Mouse (Mus musculus) neural tube, embryonic 12.5 days (tissue): ENCODE results near the gene Gm20388. TPM values are rescaled to one million over a fixed set of nuclear protein-coding genes. Genes with fewer than 3 reads are reported as not detected.

Experiments used
- ATAC-seq: fragments of 200-750 bp; cut with Nextera tagmentation; 2 replicates; pipeline ENCODE4 v1.8.0; 2017; ENCODE audit warnings: low read depth, mild to moderate bottlenecking, moderate TSS enrichment, moderate library complexity; ENCODE audit not compliant: low FRiP score
- H3K27ac ChIP-seq: fragments of 300-500 bp; sonication (generic); 2 replicates; pipeline ENCODE4 v1.5.1; 2016
- H3K27me3 ChIP-seq: fragments of 300-500 bp; sonication (generic); replicated peaks from 2 replicates; pipeline ENCODE4 v1.6.1; 2016; ENCODE audit warnings: mild to moderate bottlenecking
- H3K36me3 ChIP-seq: fragments of 300-500 bp; sonication (generic); 2 replicates; pipeline ENCODE4 v1.6.1; 2016; ENCODE audit warnings: mild to moderate bottlenecking
- H3K4me1 ChIP-seq: fragments of 300-500 bp; sonication (generic); 2 replicates; pipeline ENCODE4 v1.6.1; 2016
- H3K4me2 ChIP-seq: fragments of 300-500 bp; sonication (generic); replicated peaks from 2 replicates; pipeline ENCODE4 v1.6.1; 2016; ENCODE audit warnings: mild to moderate bottlenecking
- H3K4me3 ChIP-seq: fragments of 300-500 bp; sonication (generic); 2 replicates; pipeline ENCODE4 v1.5.1; 2016
- H3K9ac ChIP-seq: fragments of 300-500 bp; sonication (generic); 2 replicates; pipeline ENCODE4 v1.6.1; 2016; ENCODE audit warnings: mild to moderate bottlenecking
- H3K9me3 ChIP-seq: fragments of 300-500 bp; sonication (generic); 2 replicates; pipeline ENCODE4 v1.6.1; 2016; ENCODE audit warnings: mild to moderate bottlenecking
- WGBS: fragments of 180-500 bp; shearing (Covaris S2); methylation state at CpG from one replicate; pipeline ENCODE4 v1.1.7; 2016; 5-methylcytosine and 5-hydroxymethylcytosine counted together
- polyA plus RNA-seq: library from polyadenylated mRNA; unstranded; fragments of >200 nt; fragmentation: Nextera tagmentation; extraction: Ambion mirVana; gene quantifications from 2 replicates; pipeline ENCODE4 v1.2.1, GENCODE M21; 2016

Gene Gm20388
- polyA plus RNA-seq, 1 experiment from 2014 or later = not detected

DNA sequence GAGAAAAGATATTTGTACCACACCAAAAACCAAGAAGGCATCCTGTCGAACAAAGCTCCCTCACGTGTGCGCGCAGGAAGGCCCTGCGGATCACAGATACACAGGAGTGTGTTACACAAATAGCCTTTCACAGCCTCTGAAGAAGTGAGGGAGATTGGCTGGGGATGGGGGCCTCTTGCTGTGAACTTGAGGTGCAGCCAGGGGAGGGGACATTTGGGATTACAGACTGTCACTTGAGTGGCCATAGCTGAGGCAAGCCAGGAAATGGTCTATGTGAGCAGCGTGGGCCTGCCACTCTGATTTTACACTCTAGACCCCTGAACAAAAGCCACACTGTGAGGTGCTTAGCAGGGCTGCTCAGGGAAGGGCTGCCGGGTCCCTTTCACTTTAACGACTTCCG is 1601.1 kb downstream of the Gm20388 start:
- no peak overlapping the region for H3K4me3 ChIP-seq
- no peaks in the 10 kb centered on the region for H3K36me3 ChIP-seq
- 55% methylated on average over 9 of the region's 9 CpGs for WGBS
- ATAC-seq = no peak
- peaks cover 26% of the 10 kb centered on the region for H3K27me3 ChIP-seq
- H3K9ac ChIP-seq = no peak overlapping the region
- no peaks in the 10 kb centered on the region for H3K9me3 ChIP-seq
- H3K27ac ChIP-seq = no peak overlapping the region
- no peak overlapping the region for H3K4me2 ChIP-seq
- H3K4me1 ChIP-seq = no peaks in the 10 kb centered on the region

DNA sequence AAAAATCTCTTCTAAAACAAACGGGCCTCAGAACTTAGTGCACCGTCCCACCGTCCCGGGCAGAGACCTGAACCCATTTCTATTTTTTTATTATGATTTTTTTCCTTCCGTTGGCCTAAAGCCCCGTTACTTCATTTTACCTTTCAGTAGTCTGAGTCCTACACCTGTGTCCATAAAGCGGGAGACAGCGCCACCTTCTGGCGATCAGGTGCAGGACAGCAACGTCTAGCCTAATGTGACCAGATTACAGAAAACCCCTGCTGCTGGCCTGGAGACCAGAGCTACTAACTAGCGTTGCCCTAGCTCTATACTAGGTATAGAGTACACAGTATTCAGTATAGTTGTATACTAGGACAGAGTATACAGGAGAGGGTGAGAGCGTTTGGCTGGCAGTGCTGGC is 1602.8 kb downstream of the Gm20388 start:
- 0 out of 2 replicates have a peak, but pooled peaks have one; percentile 48 for ATAC-seq
- WGBS = 9% methylated on average over 12 of the region's 12 CpGs

DNA sequence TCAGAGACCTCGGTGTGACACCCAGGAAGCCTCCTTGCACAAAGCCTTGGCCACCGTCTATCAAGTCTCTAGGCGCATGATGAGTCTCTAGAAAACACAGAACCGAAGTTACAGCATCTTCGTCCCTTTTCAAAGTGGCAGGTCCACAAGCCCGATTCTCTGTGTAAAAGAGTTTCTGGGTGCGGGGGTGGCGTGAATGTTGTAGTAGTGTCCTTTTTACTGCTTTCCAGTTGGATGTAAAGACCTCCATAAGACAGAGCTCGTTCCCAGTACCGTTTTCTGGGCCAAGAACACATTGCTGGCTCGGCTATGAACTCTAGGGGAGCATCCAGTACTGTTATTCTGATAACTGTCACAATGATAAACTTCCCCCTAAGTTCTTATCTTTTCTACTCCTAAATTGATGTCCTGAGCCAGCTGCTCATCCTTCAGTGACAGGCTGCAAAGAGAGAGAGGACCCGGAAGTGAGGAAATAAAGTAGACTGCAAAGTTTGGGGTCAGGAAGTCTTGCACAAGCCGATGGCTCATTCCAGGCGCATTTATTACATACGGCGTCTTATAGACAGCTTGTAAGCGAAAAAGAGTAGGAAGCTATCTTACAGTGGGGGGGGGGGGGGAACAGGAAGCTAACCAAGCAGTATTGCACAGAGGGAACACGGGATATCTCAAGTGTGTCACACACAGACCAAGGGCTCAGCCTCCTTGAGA is 1614.6 kb downstream of the Gm20388 start:
- H3K9me3 ChIP-seq = no peaks in the 10 kb centered on the region
- H3K9ac ChIP-seq = no peak overlapping the region
- no peak overlapping the region for H3K4me2 ChIP-seq
- no peak overlapping the region for H3K27ac ChIP-seq
- no peaks in the 10 kb centered on the region for H3K4me1 ChIP-seq
- WGBS = 86% methylated on average over 18 of the region's 18 CpGs
- H3K4me3 ChIP-seq = no peak overlapping the region
- 0 out of 2 replicates have a peak, but pooled peaks cover 3% of the 10 kb centered on the region for H3K27me3 ChIP-seq
- ATAC-seq = no peak
- no peaks in the 10 kb centered on the region for H3K36me3 ChIP-seq

More for the DNA sequence above, 1602.8 kb downstream of the Gm20388 start:
- Histone ChIP-seq H3K27me3 (peaks cover 26% of the 10 kb centered on the region), H3K27ac (no peak overlapping the region), H3K4me3 (no peak overlapping the region), H3K4me1 (no peaks in the 10 kb centered on the region), H3K9me3 (no peaks in the 10 kb centered on the region), H3K4me2 (no peak overlapping the region), H3K36me3 (no peaks in the 10 kb centered on the region), H3K9ac (no peak overlapping the region)

DNA sequence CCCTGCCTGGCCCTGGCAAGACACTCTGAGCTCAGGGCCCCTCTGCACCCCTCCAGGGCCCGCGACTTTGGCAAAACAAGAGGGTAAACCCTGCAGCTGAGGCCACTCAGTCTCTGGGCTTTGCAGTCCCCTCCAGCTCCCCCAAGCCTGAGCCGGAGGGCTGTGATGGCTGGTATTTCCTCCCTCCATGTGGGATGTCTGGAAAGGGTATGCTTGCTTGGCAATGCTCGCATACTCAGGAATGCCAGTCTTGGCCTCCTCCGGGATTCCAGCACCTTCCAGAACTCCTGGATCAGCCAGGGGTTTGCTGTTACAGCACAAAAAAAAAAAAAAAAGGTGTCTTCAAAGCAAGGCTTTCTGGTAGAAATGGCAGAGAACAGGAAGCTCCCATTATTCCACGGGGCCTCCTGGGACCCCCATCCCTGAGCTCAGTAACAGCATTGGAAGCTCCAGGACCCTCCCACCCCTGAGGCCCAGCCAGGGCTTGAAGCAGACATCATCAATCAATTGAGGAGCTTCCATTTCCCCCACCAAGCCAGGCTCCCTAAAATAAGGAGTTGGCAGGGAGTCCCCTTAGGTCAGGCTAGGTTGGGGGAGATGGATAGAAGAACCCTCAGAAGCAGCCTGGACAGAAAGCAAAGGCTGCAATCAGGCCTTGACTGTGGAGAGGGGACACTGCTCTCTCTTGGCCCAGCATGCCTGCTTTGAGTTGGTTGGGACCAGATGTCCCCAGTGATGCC is 1616.3 kb downstream of the Gm20388 start:
- Histone ChIP-seq H3K27me3 (0 out of 2 replicates have a peak, but pooled peaks cover 3% of the 10 kb centered on the region), H3K4me2 (no peak overlapping the region), H3K4me3 (no peak overlapping the region), H3K9ac (0 out of 2 replicates have a peak overlapping the region, but pooled peaks have one; percentile 13), H3K27ac (no peak overlapping the region), H3K9me3 (no peaks in the 10 kb centered on the region), H3K4me1 (no peaks in the 10 kb centered on the region), H3K36me3 (no peaks in the 10 kb centered on the region)
- 74% methylated on average over 6 of the region's 6 CpGs for WGBS
- no peak for ATAC-seq

DNA sequence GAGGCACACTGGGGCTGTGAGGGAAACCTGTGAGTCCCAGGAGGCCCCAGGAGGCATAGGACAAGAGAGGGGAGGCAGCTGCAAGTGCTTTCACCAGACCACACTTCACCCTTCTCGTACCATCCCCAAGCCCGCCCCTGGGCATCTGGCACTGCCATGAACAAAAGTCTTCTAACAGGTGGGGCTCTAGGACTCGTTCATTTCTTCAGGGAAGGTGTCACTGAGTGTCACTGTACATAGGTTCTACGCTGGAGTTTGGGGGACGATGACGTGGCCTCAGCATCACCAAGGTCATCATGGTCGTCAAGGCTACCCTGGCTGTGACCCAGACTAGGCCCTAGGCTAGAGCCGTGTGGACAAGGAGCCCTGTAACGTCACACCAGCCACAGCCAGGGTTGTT is 1617.1 kb downstream of the Gm20388 start:
- Histone ChIP-seq H3K4me3 (no peak overlapping the region), H3K27ac (no peak overlapping the region), H3K4me1 (no peaks in the 10 kb centered on the region), H3K27me3 (0 out of 2 replicates have a peak, but pooled peaks cover 3% of the 10 kb centered on the region), H3K9me3 (no peaks in the 10 kb centered on the region), H3K36me3 (no peaks in the 10 kb centered on the region), H3K4me2 (no peak overlapping the region), H3K9ac (no peak overlapping the region)
- WGBS = 86% methylated on average over 9 of the region's 9 CpGs
- ATAC-seq = no peak

DNA sequence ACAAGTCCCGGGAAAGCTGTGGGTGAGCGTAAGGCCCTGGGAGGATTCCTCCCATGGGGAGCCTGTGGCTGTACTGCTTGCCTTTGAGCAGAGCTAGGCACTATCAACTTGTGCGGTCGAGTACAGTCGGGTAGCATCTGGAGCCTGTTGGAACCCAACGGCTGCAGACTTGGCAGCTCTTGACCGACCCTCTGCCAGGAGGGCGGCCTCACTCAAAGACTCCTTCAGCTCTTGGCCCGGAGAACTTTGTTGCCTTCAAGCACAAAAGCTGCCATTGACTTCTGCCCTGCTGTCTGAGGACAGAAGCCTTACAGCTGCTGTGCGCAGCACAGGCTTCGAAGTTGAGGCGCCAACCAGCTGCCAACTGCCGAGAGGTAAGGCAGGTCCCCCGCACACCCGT is 1618.1 kb downstream of the Gm20388 start:
- Histone ChIP-seq H3K9ac (no peak overlapping the region), H3K36me3 (no peaks in the 10 kb centered on the region), H3K4me1 (no peaks in the 10 kb centered on the region), H3K4me2 (no peak overlapping the region), H3K27ac (no peak overlapping the region), H3K27me3 (0 out of 2 replicates have a peak, but pooled peaks cover 3% of the 10 kb centered on the region), H3K4me3 (no peak overlapping the region), H3K9me3 (no peaks in the 10 kb centered on the region)
- ATAC-seq = no peak
- WGBS = 90% methylated on average over 15 of the region's 15 CpGs

DNA sequence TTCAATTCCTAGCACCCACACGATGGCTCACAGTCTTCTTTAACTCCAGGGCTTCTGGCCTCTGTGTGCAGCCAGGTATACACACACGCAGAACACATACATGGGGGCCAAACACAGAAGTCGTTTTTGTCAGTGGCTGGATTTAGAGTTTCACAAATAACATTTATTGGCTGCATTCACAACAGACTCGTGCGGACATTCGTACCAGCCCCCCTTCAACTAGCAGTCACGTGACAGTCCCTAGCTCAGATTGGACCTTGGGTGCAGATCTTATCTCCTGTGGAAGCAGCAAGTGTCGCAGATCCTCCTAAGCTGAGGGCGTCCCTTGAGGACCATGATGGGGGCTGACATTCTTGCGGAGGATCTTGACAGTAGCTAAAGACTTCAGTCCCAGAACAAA is 1620.0 kb downstream of the Gm20388 start:
- ATAC-seq = no peak
- no peak overlapping the region for H3K4me3 ChIP-seq
- no peak overlapping the region for H3K9ac ChIP-seq
- H3K36me3 ChIP-seq = no peaks in the 10 kb centered on the region
- WGBS = 85% methylated on average over 10 of the region's 10 CpGs
- H3K4me1 ChIP-seq = no peaks in the 10 kb centered on the region
- H3K9me3 ChIP-seq = no peaks in the 10 kb centered on the region
- H3K27me3 ChIP-seq = 0 out of 2 replicates have a peak, but pooled peaks cover 3% of the 10 kb centered on the region
- no peak overlapping the region for H3K4me2 ChIP-seq
- H3K27ac ChIP-seq = no peak overlapping the region

DNA sequence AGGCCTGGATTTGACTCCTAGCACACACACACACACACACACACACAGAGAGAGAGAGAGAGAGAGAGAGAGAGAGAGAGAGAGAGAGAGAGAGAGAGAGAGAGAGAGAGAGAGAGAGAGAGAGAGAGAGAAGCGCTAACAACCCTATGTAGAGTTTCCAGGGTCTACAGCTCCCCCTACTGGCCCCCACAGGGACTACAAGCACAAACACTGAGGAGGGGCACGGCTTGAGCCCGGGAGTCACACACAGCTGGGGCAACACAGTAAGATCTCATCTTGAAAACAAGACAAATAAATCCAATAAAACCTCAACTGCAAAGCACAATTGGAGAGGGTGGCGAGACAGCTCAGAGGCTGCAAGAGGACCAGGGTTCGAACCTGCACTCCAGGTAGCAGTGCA is 1621.7 kb downstream of the Gm20388 start:
- no peaks in the 10 kb centered on the region for H3K4me1 ChIP-seq
- H3K4me2 ChIP-seq = no peak overlapping the region
- no peaks in the 10 kb centered on the region for H3K36me3 ChIP-seq
- H3K9me3 ChIP-seq = no peaks in the 10 kb centered on the region
- no peak overlapping the region for H3K4me3 ChIP-seq
- no peak for ATAC-seq
- H3K27ac ChIP-seq = no peak overlapping the region
- no peaks in the 10 kb centered on the region for H3K27me3 ChIP-seq
- H3K9ac ChIP-seq = no peak overlapping the region
- 47% methylated on average over 5 of the region's 5 CpGs for WGBS

DNA sequence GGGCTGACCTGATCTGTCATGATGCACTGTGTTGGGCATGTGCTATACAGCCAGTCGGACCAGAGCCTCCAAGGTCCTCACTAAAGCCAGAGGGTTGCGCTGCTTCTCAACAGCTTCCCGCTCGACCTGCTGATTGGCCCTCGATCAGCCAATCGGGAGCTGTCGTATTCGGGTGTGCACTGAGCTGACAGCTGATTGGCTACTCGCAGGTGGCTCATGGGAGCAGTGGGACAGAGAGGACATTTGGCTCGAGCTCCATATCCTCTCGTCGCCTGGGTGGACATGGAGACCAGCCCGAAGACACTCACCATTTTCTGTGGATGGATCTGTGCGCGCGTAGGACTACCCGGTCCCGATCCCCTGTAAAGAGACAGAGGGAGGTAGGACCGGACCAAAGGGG is 1631.2 kb downstream of the Gm20388 start:
- Histone ChIP-seq H3K27ac (no peak overlapping the region), H3K36me3 (no peaks in the 10 kb centered on the region), H3K9ac (no peak overlapping the region), H3K4me2 (no peak overlapping the region), H3K4me3 (no peak overlapping the region), H3K4me1 (no peaks in the 10 kb centered on the region), H3K27me3 (no peaks in the 10 kb centered on the region), H3K9me3 (0 out of 2 replicates have a peak, but pooled peaks cover 3% of the 10 kb centered on the region)
- 84% methylated on average over 19 of the region's 19 CpGs for WGBS
- ATAC-seq = no peak

DNA sequence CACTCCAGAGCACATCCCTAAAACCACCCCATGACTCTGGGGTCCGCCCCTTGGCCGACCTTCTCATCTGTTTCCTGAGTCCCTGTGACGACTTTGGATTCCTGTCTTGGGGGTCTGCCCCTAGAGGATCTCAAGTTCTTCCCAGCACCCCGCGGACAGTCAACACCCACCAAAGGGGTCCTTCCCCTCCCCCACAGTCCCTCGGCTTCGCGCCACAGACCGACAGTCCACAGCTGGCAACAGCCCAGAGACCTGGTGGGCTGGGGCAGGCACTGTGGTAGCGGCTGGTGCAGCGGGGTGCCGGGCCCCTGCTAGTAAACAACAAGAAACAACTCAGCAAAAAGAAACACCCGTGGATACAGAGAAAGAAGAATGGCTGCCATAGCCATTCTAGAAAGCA is 1632.3 kb downstream of the Gm20388 start:
- Histone ChIP-seq H3K4me2 (no peak overlapping the region), H3K27ac (no peak overlapping the region), H3K4me1 (no peaks in the 10 kb centered on the region), H3K4me3 (no peak overlapping the region), H3K9ac (no peak overlapping the region), H3K27me3 (no peaks in the 10 kb centered on the region), H3K9me3 (0 out of 2 replicates have a peak, but pooled peaks cover 3% of the 10 kb centered on the region), H3K36me3 (no peaks in the 10 kb centered on the region)
- WGBS = 73% methylated on average over 13 of the region's 13 CpGs
- ATAC-seq = no peak

DNA sequence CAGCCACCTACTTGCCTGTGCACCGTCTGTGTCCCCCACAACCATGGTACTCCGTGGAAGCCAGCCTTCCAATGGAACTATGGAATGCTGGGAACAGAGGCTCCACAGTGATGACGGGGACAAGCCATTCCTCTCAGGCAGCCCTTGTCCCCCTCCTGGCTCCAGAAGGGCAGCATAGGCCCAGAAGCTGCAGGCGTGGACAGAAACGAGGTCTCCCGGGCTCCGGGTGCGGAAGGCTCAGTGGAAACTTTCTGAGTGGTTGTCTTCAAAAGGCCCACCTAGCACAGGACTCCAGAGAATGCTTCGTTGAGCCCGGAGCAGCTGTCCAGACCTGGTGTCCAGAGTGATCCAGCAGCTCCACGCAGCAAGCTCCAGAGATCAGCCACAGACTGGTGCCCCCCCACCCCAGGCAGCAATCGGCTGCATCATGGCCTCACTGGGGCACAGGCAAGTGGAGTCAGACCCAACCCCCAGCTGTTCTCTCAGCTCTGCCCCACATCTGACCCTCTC is 1633.7 kb downstream of the Gm20388 start, which contains the start of gene 1700018B08Rik:
1700018B08Rik (minus strand) TSS at position 45 of the 510 bp plus-strand sequence.
- Histone ChIP-seq H3K4me2 (no peak within 1 kb of the TSS), H3K27ac (no peak within 1 kb of the TSS), H3K27me3 (no peaks in the 10 kb centered on the region), H3K4me3 (no peak within 1 kb of the TSS), H3K9me3 (0 out of 2 replicates have a peak, but pooled peaks cover 3% of the 10 kb centered on the region), H3K36me3 (0 out of 2 replicates have a peak, but pooled peaks cover under 1% of the 10 kb centered on the region), H3K9ac (no peak within 1 kb of the TSS; the same call in 1 of the 2 replicates), H3K4me1 (no peaks in the 10 kb centered on the region)
- 80% methylated on average over 12 of the region's 12 CpGs for WGBS
- no peak for ATAC-seq

DNA sequence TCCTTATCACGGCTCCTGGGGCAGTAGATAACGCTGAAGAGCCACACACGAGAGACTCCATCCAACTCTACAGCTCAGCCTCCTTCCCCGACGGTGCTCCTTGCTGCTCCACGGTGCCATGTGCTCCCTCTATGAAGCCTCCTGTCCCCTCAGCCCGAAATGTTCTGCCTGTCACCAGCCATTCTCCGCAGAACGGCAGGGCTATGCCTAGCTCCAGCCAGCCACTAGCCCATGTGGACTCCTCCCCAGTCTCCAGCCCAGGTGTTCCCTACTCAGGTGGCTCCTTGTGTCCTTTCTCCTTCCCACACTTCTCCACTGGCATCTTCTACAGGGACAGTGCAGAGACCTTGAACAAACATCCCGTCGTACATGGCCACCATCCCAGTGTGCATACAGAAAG is 1634.3 kb downstream of the Gm20388 start:
- no peak overlapping the region; the same call in 1 of the 2 replicates for H3K9ac ChIP-seq
- no peak for ATAC-seq
- H3K9me3 ChIP-seq = 0 out of 2 replicates have a peak, but pooled peaks cover 3% of the 10 kb centered on the region
- WGBS = 80% methylated on average over 11 of the region's 11 CpGs
- no peak overlapping the region for H3K4me3 ChIP-seq
- H3K27me3 ChIP-seq = no peaks in the 10 kb centered on the region
- H3K36me3 ChIP-seq = peaks cover 6% of the 10 kb centered on the region
- H3K4me1 ChIP-seq = no peaks in the 10 kb centered on the region
- no peak overlapping the region for H3K4me2 ChIP-seq
- no peak overlapping the region for H3K27ac ChIP-seq
